Mouse (Mus musculus): Measurements from ENCODE around the gene Gm42669.
A peak's percentile ranks its signal among the peaks of the same experiment; 100 is the strongest.

The Gm42669 gene

DNA sequence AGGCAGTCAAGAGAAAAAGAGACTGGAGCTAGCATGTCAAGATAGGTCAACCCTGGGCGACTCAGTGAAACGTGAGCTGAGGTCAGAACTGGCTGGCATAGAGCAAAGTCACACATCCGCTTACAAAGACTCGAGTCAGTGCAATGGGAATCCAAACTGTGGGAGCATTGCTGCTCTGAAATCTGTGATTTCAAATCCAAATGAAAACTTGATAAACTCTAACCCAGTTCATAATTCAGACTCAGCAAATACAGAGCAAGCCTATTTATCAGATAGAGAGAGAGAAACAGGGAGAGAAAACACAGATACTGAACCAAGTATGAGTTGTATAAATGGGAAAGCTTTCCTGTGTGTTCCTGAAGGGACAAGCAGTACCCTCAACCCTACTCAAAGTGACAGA is at the start of gene Gm42669:
Gene Gm42669 (plus strand): TSS at position 301 of the 400 bp plus-strand sequence.
- no peak for DNase-seq

DNA sequence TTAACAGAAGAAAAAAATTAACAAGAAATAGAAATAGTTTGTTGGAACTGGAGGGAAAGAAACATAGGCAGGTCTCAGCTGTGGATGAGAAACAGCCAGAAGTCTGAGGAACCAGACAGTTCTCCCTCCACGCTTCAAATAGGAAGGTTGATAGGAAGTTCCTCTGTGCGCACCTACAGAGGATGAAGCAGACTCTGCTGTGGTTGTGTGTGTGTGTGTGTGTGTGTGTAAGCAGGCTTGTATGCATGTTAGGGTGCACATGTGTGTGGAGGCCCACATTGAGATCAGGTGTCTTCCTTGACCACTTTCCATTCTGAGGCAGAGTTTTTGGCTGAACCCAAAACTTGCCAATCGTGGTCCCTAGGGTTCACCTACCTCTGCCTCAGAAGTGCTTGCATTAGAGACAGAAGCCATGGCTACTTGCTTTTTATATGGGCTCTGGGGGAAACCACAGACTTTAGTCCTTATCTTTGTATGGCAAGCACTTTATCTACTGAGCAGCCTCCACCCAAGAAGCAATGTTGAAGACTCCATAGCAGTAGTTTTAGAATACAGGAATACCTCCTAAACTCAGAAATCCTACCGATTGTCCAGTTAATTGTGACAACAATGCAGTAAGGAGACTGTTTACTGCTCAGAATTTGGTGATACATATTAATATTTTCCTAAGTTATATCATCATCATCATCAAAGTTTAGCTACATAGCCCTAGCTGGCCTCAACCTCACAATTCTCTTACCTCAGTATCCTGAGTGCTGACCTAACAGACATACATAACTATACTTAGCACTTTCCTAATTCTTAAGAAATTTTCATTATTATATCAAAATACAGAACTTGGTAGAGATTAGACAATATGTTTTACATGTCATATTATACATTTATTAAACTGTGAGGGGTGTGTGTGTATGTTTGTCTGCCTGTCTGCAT is 45.0 kb upstream of the Gm42669 start:
- DNase-seq = no peak

DNA sequence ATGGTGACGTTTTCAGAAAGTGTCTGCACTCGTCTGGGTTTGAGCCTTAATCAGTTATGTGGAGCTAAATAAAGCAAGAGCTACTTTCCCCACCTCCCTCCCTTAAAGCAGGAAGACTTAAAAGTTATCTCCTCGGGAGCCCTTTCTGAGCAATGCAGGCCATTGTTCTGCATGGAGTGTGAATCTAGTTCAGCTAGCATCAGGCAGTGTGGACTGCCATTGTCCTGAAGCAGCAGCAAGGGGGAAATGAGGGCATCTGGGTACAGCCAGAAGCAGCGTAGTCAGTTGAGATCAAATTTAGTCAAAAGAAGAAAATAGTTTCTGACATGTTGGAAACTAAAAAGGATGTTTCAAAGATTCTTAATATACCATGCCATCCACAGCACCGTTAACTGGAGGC is 40.9 kb upstream of the Gm42669 start:
- peak; percentile 86 for DNase-seq

DNA sequence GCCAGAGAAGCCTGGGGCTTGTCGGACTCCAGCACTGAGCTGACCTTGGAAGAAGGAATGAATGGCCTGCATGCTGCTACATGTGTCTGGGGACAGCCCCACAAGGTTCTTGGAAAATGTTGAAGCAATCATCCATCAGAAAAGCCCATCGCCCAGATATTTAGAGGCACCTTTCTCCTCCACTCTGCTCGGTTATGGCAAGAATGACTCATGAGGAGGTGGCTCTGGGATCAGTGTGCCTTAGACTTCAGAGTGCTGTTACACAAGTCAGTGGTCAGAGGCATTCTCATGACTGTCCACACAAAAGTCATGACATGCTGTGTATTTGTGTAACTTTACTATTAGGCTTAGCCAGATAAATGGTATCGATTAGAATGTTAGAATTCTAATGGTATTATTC is 40.3 kb upstream of the Gm42669 start:
- DNase-seq = no peak

DNA sequence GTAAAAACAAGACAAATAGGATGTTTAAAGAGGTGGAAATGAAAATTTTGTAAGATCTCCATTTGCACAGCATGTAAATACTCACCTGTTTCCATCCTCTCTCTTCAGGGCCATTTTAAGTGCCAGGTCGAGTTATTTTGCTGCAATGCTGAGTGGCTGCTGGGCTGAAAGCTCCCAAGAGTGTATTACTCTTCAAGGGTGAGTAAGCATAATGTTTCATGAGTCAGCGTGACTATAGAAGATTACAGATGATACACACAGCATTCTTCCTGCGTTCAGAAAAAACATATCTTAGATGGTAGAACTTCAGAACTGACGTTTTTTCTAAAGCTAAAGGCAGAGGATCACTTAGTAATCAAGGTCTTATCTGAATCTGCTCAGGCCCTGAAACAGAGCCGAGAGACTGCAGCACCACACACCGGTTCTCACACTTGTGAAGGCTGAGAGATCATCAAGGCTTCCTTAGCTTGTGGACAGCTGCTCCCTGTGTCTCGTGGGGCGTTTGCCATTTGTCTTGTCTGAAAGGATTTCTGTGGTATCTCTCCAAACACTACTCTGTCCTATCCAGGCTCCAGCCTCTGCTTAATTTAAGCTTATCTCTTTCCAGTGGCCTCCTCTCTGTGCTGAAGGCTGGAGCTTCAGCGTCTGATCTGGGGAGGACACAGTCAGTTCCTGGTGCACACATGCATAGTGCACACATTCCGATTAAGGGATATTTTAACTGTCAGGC is 36.7 kb upstream of the Gm42669 start:
- DNase-seq = no peak

DNA sequence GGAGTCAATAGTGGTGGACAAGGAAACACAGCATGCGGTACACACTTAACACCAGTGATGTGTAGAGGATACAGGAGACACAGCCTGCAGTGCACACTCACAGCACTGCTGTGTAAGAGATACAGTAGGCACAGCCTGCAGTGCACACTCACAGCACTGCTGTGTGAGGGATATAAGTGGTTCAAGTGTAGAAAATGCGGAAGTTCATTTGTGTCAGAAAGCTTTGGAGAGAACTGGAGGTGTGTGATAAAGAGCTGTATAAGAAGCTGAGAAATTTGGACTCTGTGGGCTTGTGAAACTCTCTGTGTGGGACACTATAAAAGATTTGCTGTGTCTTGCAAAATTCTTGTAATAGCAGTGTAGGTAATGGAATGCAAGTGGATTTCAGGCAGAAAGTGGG is 27.2 kb upstream of the Gm42669 start:
- no peak for DNase-seq

DNA sequence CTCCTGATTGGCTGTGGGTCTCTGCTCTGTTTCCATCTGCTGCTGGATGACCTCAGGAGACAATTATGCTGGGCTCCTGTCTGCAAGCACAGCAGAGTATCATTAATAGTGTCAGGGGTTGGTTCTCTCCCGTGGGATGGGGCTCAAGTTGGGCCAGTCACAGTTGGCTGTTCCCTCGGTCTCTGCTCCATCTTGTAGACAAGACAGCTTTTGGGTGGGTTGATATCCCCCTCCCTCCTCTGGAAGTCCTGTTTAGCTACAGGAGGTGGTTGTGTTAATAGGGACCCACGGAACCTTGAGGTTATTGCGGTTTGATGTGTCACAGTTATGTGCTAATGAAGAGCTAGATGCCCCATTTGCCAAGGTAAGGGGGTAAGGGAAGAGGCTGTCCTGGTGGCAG is 18.4 kb upstream of the Gm42669 start:
- peak; percentile 32 for DNase-seq

DNA sequence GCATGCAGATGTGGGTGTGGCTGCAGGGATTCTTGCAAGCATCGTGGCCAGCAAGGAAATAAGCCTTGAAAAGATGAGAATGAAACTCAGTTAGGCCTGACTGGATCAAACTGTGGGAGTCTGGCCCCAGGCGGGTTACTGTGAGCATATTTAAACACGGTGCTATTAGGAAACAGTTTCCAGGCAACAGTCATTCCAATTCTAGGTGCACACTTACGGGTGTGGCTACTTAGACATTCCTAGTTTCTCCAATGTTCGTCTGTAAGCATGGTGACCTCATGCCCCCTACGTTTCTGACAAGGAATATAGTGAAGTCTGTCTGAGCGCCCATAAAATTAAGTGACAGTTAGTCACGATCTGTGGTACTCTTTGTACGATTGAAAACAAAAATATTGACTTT is 16.4 kb upstream of the Gm42669 start:
- DNase-seq = peak; percentile 24

DNA sequence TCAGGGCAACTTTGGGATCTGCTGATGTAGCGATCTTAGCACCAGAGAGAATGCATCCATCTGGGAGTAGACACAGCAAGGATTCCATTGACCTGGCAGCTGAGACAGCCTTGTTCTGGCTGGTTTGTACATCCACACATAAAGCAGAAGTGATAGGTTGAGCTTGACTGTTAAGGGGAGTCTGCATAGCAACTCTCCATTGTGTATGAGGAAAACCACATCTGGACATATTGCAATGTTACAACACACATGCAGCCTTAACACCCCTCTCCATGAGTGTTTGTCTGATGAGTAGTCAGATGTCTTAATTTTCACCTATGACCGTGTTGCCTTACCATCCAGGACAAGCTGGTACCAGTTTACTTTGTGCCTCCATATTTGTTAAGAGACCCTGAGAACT is 14.9 kb upstream of the Gm42669 start:
- no peak for DNase-seq

DNA sequence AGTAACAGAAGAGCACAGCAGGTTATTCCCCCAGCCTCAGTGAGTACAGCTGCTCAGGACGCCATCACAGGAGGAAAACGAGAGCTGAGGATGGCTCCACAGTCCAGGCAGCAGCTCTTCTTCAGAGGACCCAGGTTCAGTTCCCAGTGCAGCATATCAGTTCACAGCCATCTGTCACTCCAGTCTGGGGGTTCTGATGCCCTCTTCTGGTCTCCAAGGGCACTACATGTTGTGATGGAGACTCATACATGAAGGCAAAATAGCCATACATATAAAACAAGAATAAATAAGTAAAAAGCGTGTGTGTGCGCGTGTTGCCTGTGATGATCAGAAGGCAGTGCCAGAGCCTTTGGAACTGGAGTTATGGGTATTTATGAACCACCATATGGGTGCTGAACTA is 12.7 kb upstream of the Gm42669 start:
- no peak for DNase-seq

DNA sequence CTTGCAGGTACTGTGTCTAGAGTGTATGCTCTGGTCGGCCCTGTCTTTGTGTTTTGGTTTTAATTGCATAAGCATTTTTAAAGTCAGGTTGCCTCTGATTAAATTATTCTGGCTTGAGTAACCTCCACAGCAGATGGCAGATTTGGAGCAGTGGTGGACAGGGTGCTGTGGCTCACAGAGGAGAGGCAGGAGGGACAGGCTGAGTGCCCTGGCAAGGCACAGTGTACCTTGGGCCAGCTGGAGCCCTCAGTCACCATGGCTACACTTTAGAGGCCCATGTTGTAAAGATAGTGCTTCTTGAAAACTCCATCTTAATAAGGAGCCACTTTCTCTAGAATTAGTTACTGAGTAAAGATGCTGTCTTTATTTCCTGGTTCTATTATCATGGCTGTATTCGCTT is 11.4 kb upstream of the Gm42669 start:
- peak; percentile 36 for DNase-seq

DNA sequence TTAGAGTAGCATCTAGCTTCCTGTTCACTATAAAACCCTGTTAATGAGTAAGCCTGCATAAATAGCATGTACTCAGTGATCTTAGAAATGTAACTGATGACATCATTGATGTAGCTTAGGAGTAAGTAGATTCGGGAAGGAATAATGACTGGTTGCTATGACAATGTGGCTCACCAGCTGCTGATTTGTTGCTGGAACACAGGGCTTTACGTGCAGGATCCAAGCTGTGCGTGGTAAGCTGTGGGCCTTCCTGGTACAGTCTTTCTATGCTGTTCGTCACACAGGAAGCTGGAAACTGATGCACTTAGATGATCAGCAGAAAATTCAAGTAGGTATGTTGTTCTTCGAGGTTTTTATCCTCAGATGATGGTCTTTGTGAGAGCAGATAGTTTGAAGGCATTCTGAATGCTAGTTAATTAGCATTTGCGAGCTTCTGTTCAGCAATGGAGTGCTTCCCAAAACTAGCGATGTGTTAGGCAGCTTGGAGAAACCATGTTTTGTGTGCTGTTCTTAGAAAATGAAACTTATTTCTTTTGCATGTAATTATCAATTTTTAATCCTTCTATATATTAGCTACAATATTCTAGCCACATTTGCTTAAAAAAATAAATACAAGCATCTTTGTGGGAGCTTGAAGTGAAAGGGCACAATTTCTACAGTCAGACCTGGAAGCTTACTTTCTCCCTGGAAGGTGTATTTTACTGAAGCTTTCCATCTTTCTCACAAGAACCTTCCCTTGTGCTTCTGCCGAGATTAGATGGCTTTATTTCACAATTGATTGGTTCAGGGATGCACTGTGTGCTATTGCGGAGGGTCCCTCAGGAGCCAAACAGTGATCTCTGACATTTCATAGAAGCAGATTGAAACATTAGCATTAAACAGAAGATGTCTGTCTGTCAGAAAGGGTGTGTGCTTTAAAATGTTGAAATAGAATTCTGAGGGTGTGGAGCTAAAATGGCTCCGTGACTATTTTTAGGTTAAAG is 9.6 kb upstream of the Gm42669 start:
- DNase-seq = peak; percentile 61

DNA sequence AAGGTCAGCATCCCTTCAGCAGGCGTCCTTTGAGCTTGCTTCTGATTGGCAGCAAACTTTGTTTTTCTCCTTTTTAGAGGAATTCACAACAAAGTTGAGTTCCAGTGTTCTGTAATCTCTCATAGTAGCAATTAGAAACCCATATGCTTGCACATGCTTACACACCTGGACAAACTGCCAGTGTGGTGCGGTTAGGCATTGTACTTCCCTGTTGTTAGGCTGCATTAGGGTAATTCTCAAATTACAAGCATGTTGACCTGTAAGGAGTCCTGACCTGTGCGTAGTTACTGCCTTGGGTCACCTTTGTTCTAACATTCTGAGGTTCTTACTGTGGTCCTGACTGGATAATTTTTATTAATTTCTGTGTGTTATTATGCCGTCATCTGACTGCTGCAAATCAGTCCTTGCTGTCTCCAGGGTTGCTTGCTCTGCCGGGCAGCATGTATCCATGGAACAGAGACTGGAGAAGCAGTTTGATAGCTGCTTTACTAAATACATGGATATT is 8.6 kb upstream of the Gm42669 start:
- DNase-seq = no peak

DNA sequence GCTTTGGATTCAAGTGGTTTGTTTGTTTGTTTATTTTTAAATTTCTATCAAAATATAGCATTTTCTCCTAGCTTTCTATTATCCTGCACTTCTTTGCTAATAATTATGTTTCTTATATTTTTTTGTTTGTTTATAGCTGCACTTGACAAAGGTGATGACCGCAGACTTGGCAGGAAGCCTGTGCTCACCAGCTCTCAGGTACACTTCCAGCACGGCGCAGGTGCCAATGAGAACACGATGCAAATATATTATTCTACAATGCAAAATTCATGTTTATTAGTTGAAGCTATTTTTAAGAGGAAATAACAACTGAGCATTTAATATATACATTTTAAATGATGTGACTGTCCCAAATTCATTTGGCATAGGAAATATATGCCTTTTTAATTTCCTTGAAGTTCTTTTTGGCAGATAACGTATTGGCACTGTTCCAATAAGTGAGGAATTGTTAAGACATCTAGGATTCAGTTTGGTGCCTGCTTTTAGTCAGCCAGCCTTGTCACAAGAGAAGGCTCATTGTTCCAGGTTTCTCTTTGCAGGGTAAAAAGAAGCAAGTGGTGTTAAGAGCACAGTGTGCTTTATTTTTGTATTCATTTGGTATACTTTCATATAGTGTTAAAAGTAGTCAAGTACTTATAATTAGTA is 7.4 kb upstream of the Gm42669 start:
- DNase-seq = no peak

DNA sequence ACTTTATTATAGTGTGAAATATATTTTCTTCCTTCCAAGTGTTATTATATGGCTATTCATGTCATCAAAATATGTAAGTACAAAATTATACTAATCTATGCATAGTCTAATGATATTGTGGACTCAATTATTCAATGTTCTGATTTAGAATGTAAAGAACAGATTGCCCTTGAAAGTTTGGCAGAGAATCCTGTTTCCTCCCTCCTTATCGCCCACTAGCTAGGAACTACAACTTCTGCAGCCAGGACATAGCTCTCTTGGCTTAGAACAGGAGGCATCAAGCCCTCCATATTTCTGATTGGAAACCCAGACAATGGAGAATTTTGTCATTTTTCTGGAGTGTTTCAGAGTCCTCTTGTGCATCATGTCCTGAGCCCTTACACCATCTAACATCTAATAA is 6.7 kb upstream of the Gm42669 start:
- DNase-seq = no peak

DNA sequence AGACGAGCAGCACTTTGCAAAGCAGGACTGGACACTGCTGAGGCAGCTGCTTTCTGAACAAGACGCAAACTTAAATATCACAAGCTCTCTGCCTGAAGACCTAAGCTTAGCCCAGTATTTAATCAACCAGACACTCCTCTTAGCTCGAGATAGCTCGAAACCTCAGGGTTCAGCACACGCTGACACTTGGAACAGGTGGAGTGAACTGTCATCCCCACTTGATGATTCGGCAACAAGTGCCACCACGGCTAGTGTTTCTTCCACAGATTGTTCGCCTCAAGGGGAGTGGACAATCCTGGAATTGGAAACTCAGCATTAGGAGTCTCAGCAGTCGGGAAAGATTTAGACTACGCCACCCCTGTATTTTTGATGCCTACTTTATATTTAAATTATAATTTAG is 3.1 kb downstream of the Gm42669 start:
- no peak for DNase-seq

DNA sequence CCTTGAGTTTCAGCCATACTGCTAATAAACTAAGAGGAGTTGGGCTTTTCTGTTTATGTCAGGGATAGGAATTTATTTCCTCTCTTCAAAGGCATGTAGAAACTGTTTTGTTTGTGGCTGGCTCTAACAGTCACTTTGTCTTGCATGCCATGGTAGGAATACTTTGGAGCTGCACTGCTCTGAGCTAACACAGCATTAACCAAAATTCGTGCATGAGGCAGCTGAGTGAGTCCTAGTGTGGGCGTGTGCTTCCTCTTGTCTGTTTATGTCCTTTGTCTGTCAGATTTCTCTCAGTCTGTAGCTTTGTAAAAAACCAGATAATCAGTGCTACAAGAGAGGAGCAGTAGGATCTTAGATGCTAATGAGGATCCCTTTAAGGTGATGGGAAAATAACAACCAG is 3.9 kb downstream of the Gm42669 start:
- DNase-seq = no peak

DNA sequence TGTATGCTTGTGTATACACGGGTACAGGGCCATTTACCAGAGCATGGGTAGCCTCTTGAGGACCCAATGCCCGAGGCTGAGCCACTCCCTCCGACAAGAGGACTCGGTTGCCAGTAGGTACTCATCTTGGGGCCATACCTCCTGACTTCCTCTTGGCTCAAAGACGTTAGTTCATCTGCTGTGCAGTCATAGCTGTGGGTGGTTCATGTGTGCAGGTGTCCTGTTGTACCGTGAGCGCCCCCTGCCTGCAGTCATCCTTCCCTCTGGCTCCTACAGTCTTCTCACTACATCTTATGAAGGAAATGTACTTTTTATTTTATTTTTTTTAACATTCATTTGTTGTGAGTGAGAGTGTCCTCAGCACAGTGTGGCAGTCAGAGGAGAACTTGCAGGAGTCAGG is 6.2 kb downstream of the Gm42669 start:
- peak; percentile 62 for DNase-seq

DNA sequence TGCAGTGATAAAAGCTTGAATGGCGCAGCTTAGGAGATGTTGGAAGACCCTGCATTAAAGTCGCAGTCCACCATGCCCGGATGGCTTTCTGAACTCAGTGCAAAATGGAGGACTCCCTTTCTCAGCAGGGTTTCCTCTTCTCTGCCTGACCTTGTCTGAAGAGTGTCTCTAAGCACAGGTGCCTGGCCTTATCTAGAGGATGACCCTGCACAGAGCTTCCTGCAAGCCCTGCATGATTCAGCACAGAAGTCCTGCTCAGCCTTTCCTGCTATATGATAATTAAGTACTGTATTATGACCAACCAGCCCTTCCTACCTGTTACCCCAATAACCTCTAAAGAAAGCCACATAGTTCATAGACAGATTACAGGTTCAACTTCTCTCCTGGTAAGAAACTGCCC is 8.0 kb downstream of the Gm42669 start:
- DNase-seq = no peak

DNA sequence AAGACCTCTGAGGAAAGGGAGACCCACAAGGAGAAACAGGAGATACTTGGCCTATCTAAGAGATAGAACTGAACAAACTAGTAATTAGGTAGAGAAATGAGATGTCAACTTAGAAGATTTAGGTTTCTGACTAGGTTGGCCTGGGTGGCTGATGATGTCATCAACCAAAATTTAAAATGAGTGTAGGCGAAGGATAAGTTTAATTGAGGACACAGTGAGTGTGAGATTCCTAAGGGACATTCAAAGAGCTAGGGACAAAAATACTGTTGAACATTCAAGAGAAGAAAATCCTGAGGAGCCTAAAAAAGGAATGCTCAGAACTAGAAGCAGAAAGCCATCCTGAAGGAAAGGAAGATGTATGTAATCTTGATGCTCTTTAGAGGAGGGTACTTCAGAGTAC is 8.7 kb downstream of the Gm42669 start:
- no peak for DNase-seq

DNA sequence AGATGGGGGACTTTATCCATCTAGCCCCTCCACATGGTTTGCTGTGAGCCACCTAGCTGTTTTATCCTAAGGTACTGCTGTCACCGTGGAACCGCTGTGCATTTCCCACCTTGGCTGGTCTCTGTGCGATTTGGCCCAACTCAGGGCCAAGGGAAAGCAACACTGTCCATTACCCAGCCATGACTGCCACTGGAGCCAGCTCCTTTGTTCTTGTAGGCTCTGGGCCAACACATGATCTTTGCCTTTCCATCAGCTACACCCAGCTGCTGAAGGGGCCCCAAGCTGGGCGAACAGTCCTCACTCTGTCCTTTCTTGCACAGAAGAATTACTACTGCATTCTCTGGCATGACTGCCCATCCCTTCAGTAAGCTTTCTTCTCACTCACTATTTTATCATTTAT is 11.2 kb downstream of the Gm42669 start:
- no peak for DNase-seq

DNA sequence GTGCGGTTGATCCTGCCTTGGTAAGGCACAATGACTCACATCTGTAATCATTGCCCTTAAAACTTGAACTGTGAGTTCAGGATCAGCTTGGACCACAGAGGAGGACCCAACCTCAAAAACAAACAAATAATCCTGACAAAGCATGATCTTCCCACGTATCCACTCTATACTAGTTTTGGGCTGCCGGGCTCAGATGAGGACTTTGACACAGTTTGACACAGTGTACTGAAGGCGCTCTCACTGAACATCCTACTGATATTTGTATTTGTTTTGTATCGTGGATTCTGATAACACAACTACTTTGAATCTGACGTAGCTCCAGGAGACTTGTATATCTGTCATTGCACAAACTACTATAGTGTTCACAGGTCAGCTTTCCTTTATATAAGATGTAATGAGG is 14.0 kb downstream of the Gm42669 start:
- DNase-seq = no peak
